Mouse (Mus musculus) spleen, adult 18-20 months (tissue): ENCODE measurements at regions not wholly inside any gene's neighbourhood (a gene's known extent, or its start where the extent isn't known, plus 50 kb on each side); places are given as distances from the start of the nearest gene placed in this dataset.
A peak's percentile ranks its signal among the peaks of the same experiment; 100 is the strongest.

Source experiments
- DNase-seq, 2 experiments: peaks; one replicate each; pipeline ENCODE4 v3.0.0; 2022; ENCODE audit warnings: mixed read lengths in 2 of 2

DNA sequence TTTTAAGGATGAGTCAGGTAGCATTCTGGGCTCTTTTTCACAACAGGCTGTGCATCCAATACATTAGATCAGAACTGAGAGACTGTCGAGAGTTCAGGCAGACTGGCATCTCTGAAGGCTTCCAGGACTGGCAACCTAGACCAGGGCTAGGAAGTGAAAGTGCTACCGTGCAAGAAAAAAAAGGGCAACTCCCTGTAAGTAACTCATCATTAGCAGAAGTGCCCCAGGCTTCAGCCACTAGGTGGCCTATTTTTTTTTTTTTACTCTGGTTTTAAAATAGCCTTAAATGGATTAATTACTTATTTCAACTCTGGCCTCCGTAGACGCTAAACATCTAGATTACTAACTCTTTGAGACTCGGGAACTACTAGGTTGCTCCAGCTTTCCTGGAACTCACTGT lies 216.8 kb downstream of the Sp3 start:
- peak in 1 of 2 experiments; percentile 8 for DNase-seq

DNA sequence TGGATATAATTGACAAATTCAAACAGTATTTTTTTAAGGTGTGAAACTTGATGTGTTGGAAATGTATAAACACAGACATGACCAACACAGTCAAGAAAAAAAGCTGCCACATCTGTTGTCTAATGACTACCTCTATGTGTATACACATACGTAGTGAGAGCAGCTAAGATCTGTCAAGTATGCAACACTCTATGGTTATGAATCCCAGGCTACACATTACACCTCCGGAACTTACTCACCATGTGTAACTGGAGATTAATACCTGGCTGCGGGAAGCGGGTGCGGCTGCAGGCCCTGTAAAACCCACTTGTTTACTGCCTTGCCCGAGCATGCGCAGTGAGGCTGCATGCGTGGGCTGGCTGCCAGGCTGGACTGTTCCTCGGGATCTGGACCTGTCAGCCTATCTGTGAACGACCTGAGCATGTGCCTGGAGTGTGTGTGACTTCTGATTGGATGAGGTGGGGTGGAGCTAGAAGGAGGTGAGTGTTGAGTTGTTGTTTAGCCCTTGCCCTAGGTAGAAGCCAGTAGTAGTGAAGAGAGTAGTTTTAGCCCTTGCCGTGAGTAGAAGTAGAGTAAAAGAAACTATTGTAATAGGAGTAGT lies 211.1 kb downstream of the Sp3 start:
- DNase-seq, result no peak

DNA sequence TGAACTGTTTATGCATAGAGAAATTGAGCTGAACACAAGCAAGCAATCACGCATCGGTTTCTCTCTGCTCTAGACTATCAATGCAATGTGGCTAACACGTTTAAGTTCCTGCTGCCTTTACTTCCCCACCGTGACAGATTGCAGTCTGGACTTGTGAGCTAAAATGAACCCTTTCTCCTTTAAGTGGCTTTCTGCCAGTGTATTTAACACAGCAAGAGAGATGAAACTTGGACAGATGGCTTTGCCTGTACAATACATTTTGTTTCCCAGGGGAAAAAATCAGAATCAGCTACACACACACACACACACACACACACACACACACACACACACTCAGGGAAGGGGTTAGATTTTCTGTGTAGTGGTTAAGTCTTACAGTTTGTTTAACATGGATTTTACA lies 206.8 kb downstream of the Sp3 start:
- no peak for DNase-seq

DNA sequence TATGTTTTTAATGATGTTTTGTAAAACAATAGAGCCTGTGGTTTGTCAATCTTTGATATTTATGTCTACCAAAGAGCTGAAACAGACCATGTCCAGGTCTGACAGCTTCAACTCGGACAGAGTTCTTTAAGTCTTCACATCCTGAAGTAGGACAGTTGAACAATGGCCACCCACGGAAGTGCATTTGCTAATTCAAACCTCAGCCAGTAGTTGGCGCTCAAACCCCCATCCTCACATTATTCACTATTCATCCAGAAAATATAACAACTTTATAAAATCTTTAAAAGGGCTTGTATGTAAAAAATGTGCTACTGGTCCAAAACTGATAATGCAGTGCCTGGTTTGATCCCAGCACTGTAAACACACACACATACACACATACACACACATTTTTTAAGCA lies 202.9 kb downstream of the Sp3 start:
- no peak for DNase-seq

DNA sequence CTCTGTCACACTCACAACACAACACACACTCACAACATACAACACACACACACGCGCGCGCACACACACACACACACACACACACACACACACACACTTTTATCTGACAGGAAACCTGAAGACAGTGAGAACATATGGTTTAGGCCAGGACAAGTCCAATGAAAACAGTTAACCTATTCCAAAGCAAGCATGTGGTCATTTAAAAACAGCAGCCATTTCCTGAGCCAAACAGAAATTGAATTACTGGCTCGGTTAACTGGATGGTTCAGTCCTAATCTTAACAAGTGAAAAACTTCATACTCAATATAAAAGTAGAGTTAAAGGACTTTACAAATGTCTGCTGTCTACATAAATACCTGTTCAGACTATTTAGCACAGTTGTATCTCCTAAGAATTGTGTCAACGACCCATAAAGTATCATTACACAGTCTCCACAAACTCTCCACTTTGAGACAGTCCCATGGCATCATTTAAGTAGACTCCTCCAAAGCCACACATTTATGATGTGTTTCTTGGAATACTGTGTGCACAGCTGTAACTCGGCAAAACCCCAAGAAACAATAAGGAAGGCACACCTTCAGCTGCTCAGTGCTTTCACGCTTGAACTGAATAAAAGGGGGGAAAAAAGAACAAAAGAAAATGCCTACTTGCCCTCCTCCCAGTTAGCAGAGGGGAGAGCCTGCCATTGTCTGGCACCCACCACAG lies 202.3 kb downstream of the Sp3 start:
- no peak for DNase-seq

DNA sequence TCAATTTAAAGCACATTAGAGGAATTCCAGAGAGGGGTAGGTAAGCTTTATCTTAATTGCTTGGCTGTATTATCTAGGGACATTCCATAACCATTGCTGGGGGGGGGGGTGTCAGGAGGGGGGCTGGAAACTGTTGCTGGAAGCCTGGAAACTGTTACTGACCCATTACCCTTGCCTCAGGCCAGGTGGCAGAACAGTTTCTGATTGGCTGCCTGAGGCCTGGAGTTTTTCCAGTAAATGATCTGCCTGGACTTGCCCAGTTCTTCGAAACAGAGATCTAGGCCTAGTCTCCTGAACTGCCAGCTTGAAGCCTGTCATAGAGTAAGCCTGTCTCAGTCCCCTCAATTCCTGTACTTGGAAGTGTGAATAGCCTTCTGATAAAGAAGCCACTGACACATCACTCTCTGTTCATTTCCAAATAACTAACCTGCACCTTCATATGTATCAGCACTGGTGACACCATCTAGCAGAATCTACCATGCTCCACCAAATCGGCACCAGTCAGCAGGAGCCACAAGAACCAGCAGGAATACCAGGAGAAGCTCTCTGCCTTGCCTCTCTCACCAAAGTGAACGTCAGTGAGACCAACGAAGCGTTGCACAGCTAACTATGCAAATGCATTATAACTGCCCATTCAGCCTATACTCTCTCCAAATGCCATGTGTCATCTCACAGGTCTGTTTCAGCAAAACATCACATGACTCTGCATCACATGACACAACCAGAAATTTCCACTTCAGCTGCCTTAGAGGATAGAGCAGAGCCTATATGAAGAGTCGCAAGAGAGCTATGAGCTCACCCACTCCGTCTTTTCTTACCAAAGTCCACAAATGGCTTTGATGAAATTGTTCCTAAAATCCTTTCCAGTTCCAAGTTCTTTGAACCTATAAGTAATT lies 200.7 kb downstream of the Sp3 start:
- DNase-seq, result no peak

DNA sequence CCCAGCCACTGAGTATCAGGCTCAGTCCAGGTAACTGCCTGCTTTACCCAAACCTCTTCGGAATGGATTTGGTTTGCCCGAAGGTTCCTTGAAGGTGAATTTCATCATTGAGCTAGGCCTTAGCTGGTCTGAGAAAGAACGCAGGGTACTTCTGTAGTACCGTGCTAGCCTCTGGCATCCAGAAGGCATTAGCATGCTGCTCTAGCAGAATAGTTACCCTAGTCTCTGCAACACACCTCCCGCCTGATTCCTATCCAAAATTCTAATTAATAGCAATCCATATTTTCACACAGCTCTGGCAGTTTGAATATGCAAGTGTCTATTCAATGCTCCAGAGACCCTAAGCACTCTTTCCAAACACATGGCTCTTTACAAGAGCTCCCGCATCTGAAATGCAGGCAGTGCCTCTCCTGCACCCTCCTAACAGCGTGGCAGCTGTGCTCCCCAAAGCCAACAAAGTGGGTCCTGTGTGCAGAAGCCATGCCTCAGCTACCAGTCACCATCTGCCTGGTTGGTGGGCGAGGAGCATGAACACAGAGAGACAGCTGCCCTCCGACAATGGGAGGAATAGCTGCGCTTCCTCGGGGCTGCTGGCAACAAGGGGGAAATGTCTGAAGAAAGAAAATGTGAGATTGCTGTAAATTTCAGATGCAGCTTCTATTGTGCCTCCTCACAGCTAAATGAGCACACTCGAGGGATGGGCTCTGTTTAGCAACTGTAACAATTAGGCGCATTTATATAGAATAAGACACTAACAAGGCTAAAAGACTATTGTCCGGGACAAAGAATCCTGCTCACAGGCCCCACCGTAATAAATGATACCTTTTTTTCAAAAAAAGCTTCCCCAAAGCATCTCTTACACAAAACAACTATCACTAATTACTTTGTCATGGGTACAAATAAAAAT lies 198.6 kb downstream of the Sp3 start:
- no peak for DNase-seq

DNA sequence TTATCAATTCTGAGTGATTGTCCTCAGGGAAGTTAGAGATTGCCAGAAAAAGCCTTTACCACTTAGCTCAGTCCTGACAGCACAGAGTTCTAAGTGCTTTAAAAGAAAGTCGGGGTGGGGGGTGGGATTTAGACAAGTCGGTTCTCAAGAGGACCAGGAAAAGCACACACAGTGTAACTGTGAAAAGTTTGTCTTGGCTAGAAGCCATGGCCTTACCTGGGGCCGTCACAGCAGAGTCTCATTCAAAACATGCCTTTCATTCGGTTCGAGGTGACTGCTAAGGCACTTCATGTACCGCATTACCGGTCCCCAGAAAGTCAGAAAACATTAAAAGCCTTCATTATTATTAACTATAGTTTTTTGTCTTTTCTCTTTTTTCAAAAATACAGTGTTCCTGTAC lies 197.9 kb downstream of the Sp3 start:
- no peak for DNase-seq

DNA sequence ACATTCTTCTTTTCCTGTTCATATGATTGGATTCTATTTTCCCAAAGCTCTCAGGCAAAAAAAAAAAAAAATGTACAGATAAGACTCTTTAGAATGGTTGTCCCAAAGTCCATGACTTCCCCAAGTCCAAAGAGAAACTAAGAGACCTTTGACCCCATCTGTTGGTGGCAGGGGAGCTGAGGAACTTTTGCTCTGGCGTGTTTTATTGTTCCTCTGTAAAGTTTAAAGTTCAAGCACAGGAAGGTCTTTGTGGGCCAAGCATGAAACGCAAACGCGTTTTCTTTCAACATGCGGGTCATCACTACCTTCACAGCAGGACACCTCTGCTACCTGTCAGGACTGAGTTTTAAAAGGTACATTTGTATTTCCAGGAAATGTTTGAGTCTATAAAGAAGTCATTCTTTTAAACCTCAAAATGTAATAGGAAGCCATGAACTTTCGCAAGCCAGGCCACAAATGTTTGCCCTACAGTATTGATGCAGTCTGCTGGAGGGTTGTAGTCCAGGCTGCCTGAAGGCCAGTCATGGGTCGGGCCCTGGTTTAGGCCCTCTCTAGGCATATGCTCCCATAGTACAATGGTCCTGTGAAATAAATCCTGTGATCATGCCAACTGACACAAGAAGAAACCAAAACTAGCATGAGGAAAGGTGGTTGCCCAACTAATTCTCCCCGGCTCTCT lies 194.7 kb downstream of the Sp3 start:
- no peak for DNase-seq

DNA sequence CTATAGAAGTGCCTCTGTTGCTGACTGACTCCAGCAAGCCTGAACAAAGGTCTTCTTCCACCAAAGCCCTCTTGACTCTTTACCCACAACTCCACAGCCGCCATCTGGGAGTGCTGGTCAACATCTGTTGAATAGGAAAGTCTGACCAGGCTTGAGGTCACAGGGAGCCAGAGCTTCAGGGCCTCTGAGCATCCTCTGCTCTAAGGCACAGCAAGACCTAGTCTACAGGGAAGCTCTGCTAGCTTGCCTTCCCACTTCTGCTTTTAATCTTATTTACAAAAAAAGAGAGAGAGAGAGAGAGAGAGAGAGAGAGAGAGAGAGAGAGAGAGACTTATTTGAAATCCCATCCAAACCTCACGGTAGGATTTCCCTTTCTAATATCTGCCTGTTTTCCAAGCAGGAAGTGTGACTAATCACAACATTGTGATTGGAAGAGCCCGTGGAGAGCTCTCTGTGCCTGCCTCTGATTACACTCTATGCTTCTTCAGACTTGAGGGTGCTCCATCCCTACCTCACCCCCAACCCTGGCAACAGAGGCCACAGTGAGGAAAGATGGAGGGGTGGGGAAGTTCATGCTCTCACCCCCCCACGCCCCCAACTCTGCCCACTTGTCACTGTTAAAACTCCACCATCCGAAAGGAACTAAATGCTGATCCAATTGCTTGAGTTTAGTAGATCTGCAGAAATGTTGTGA lies 194.1 kb downstream of the Sp3 start:
- DNase-seq, result no peak

DNA sequence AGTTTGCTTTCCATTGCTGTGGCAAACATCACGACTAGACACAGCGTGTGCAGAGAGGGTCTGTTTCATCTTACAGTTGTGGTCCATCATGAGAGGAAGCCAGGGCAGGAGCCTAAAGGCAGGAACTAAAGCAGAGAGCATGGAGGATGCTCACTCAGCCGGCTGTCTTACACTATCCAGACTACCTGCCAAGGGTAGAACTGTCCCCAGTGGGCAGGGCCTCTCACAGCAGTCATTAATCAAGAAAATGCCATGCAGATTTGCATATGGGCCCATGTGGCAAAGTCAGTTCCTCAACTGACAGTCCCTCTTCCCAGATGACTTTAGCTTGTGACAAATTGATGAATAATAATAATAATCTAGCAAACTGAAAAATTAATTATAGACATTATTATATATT lies 192.6 kb downstream of the Sp3 start:
- no peak for DNase-seq

DNA sequence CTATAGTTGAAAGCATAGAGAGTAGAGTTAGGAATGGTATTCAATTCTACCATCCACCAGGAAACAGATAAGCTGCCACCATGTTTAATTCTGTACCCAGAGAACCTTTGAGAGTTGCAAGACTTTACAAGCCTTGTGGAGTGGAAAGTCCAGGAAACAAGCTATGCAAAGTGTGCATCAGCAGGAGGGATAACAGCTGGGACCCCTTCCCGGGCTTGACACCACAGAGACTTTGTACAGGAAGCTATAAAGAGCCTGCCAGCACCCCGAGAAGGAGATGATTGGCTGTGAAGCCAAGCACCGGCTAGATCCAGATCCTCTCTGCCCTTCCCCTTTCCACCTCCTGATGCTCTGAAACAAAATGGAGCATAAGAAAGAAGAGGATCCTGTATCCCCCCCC lies 188.8 kb downstream of the Sp3 start:
- DNase-seq, result no peak

DNA sequence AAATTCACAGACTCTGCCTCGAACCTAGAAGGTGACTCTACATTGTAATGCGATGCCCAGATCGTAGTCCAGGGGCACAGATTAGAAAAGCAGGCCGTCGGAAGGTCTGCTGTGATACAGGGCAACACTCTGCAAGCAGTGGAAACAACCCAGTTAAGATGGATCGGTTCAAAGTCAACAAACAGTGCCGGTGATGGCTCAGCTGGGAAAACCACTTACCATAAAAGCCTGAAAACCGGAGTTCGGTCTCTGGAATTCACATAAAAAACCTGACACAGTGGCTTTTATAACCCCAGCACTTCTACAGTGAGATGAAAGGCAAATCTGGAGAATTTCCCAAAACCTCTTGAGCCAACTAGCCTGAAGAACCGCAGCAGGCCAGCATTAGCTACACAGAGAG lies 186.8 kb downstream of the Sp3 start:
- no peak for DNase-seq

DNA sequence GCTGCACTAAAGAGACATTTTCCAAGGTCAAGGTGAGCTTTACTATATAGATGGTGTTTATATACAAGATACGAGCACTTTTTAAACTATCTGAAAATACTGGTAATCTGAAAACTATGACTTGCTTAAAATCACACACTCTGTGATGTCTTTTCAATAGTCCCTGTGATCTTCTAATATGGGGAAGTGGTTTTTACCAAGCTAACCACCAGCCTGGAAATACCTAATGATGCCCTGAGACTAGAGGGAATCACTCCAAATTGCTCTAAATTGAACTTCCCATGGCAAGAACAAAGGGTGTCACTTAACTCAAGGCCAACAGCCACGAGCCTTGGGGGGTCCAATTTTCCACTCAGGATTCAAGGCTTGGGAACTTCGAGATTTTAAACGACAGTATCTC lies 185.7 kb downstream of the Sp3 start:
- no peak for DNase-seq

DNA sequence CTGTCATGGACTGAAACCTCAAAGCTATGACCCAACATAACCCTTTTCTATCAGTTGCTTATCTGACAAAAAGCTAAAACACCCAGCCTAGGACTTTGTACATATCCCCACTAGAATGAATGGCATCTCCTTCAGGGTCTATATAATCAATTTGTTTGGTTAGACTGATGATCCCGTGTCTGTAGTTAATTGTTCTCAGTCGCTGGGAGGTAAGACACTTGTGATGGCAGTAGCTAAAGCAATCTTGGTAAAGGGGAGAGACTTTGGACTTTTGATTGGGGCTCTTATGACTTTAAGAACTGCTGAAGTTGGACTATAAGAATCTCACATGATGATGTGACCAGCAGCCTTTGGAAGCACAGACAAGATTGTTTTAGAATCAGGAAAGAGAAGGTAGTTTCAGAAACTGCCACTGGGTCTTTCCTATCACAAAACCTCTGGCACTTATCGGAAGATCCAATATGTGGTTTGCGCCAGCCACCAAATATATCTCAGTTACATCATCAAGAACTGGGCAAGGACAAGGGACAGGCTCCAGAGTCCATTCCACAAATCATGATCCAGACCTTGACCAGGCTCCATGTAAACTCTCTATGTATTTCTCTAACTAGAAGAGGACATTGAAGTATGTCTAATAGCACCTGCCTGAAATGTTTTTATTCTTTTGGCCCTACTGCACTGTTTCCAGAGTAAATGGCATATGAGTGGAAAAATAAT lies 183.1 kb downstream of the Sp3 start:
- DNase-seq, result no peak

DNA sequence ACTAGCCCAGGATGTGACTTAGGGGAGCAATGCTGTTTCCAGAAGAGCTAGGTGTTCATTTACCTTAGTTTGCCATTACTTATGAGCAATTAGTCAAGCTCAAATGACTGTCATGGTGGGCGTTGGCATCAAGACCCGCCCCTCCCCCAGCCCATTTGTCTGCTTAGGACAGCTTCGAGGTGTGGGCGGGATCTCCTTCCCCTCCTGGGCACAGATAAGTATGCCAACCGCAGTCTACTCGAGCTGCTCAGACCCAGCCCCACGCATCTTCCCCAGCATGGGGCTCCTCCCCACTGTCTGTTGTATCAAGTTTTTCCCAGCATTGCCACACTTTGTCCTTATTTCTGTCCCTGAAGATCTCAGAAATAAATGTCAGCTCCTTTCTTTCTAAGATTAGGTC lies 179.6 kb downstream of the Sp3 start:
- DNase-seq, result no peak

DNA sequence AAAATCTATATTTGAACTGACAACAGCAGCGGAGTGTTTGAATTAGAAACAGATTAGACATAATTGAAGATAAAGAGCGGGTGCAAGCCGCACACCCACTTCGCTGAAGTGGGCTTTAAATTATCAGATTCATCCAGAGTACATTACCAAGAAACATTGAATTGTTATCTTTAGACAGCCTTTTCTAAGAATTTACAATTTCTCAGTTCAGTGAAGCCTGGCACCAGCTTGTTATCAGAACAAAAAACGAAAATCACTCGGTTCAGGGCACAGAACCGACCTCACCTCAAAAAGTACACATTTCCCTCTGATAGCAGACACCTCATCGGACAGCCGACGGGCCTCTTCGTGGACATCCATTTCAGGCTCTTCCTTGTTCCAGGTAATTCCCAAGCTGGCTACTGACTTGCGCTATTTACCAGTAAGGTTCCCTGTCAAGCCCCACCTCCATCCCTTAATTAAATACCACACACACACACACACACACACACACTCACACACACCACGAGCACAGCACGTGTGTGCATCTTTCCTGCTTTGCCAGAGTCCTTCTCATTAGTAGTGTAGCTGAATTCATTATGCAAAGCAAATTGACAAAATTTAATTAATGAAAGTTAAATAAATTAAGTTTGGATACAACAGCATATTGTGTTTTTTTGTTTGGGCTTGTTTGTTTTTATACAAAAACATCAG lies 166.8 kb downstream of the Sp3 start:
- DNase-seq, result no peak

DNA sequence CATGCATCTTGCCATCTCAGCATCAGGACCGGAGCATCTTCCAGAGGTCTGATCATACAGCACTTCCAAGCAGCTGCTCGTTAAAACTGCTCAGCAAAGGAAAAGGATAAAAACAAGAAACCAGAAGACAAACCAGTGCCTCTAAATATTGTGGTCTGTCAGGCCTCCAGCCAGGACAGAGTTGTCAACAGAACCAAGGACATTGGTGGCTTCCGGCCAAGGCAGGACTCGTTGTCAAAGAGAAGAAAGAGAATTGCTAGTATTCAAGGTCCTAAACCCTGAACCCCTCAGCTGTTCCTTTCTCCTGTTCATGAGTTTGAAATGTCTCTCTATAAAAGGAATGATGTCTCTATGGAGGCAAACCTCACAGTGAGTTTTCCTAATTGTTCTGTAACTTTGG lies 155.0 kb downstream of the Sp3 start:
- DNase-seq, result no peak

DNA sequence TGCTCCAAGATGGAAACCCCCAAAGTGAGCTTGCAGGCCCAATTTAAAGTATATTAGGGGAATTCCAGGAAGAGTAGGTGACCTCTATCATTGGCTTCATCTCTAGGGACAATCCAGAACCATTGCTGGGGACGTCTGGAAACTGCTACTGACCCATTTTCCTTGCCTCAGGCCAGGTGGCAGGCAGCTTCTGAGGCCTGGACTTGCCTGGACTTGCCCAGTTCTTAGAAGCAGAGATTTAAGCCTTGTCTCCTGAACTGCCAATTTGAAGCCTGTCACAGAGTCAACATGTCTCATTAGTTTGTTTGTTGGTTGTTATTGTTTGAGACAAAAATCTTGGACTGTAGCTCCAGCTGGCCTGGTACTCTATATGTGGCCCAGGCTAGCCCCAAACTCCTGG lies 151.1 kb downstream of the Sp3 start:
- DNase-seq, result no peak

DNA sequence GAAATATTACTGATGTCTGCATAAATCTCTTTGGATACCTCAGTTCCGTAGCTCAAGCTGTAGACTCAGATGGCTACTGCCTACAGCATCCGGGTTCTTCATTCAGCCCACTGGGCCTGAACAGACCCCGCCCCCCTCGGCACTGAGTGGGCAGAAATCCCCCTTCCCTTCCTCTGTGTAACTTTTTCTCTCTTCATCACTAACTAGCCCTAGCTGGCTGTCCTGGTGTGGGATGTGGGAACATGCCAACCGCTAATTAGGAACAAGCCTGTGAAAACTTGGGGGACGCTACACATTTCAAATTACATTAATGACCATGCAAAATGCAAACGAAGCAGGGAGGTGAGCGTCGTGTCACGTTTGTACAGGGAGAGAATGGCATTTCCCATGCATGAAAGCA lies 147.5 kb downstream of the Sp3 start:
- DNase-seq, result no peak
